Mouse (Mus musculus) right cerebral cortex, adult 2 months (tissue): Measurements from ENCODE around the gene Serpinb9e.
"Not testable (repeated sequence)": the region's sequence is repeated elsewhere in the genome, so short reads cannot be mapped to it uniquely, and the experiment has no call there.

ENCODE experiments used
- DNase-seq, 2 experiments: peaks; one replicate each; pipeline ENCODE4 v3.0.0; 2021 to 2022; ENCODE audit warnings: low spot score in 2 of 2

Serpinb9e gene

DNA sequence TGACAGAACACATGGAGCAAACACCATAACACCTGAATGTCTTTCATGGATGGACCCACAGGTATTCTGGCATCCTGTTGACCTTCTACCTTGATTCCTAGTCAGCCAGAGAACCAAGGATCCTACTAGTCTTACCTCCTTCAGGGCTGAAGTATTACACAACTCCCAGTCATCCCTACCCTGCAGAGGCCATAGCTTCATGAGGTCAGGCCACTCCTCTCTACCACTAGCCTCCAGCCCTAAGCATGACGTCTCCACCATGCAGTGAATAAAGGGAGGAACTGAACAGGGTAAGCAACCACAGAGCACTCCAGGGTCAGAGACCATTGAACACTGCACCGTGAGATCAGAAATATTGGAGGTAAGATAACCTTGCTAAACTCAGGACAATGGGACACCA, at the start of gene Serpinb9e:
Serpinb9e (plus strand) TSS at position 301 of the 400 bp plus-strand sequence.
- not testable (repeated sequence) for DNase-seq

DNA sequence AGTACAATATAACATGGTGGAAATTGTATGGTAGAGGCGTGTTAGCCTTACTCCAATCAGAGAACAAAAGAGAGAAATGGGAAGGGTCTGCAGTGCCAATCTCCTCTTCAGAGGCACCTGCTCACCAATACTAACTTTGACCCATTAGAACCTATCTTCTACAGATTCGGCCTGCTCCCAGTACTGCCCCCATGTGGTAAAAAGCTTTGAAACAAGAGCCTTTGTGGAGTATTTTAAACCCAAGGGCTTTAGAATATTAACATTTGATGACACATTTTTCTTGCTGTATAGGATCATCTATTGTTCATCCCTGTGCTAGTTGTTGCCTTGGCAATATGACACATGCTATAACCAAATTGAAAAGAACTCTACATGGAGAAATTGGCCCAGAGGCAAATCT, 49.7 kb upstream of the Serpinb9e start:
- DNase-seq, result no peak

DNA sequence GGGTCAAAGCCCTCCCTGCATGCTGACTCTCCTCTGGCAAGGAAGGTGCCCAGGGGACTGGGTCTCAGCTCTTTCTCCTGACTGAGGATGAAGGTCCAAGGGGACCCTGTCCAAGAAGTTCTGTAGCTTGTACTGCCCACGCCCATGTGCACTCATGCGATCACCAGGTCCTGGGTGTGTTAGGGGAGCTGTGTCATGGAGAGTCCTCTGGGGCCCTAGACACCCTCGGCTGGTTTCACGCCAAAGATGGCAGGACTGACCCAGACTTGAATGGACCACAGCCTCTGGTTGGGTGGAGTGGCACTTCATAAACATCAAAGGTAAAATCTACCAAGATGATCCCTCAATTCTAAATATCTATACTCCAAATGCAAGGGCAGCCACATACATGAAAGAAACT, 59.2 kb downstream of the Serpinb9e start:
- not testable (repeated sequence) for DNase-seq
